ENCODE assay signal across 21 mouse cellular contexts in the genomic region with DNA sequence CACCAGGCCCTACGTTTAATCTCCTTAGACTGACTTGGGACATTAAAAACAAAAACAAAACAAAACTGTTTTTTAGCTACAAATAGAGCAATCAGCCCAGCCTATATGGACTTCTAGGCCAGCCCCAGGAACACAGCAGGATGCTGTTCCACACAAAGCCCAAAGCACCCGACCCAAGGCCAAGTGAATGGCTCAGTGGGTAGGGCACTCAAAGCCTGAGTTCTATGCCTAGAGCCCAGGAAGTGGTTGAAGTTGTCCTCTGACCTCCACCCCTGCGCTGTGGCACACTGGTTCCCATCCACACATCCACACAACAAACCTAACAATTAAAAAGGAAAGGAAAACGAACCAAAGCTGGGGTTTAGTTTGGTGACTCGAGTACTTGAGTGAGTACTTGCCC. TPM values are rescaled to one million over a fixed set of nuclear protein-coding genes. Genes with fewer than 3 reads are reported as not detected.
"Had no signal": no experiment of that assay in that cellular context is flagged by ENCODE, and none has a peak within 500 bp of the region (broad histone marks: within the 10 kb centered on the region; RNA-seq: fewer than 3 reads in every experiment).

No protein-coding gene starts in this region.

- H3K4me1 ChIP-seq: liver, embryonic 15.5 days; lung, embryonic 15.5 days; stomach, embryonic 15.5 days had no signal

- ATAC-seq: liver, embryonic 12.5 days had no signal

- H3K4me2 ChIP-seq: liver, embryonic 12.5 days; liver, embryonic 15.5 days; lung, embryonic 15.5 days; midbrain, embryonic 12.5 days; neural tube, embryonic 13.5 days; stomach, embryonic 15.5 days had no signal

- H3K27me3 ChIP-seq: liver, embryonic 15.5 days; lung, embryonic 15.5 days; midbrain, embryonic 12.5 days; neural tube, embryonic 13.5 days; stomach, embryonic 15.5 days had no signal

- H3K36me3 ChIP-seq: lung, embryonic 15.5 days; midbrain, embryonic 12.5 days; neural tube, embryonic 13.5 days; stomach, embryonic 15.5 days had no signal

- H3K27ac ChIP-seq: kidney, postnatal 0 days; layer of hippocampus, adult 2 months; left cerebral cortex, adult 2 months; liver, embryonic 12.5 days; liver, embryonic 15.5 days; lung, embryonic 15.5 days; neural tube, embryonic 13.5 days; stomach, embryonic 15.5 days had no signal

- H3K9ac ChIP-seq: liver, embryonic 12.5 days; liver, embryonic 15.5 days; lung, embryonic 15.5 days; midbrain, embryonic 12.5 days; neural tube, embryonic 13.5 days; stomach, embryonic 15.5 days had no signal

- H3K9me3 ChIP-seq: liver, embryonic 12.5 days; liver, embryonic 15.5 days; lung, embryonic 15.5 days; midbrain, embryonic 12.5 days; neural tube, embryonic 13.5 days; stomach, embryonic 15.5 days had no signal

- DNase-seq: kidney, adult 2 months; kidney, postnatal 25 days; layer of hippocampus, postnatal 36 days; lung, adult 18-20 months; lung, postnatal 14 days; retina, postnatal 1 day; right cerebral cortex, postnatal 25 days; spleen, adult 18-20 months; thymus, postnatal 36 days had no signal

- H3K4me3 ChIP-seq: layer of hippocampus, adult 2 months; left cerebral cortex, adult 2 months; liver, embryonic 12.5 days; liver, embryonic 15.5 days; lung, embryonic 15.5 days; midbrain, embryonic 12.5 days; myocyte; neural tube, embryonic 13.5 days; stomach, embryonic 15.5 days had no signal

RNA-seq across cellular contexts. Expression of gene Apold1, which starts 20.2 kb away (rescaled TPM):
- total RNA-seq: megakaryocyte progenitor cell, adult 5-6 weeks; neutrophil, adult 5-6 weeks had no signal
